Mouse (Mus musculus) intestine, embryonic 14.5 days (tissue): ENCODE results near the gene Appl1. TPM values are rescaled to one million over a fixed set of nuclear protein-coding genes. Genes with fewer than 3 reads are reported as not detected.

Experiments
- ATAC-seq: fragments of 200-750 bp; cut with Nextera tagmentation; replicated peaks from 2 replicates; pipeline ENCODE4 v1.8.0; 2017; ENCODE audit warnings: low read depth, moderate number of reproducible peaks, moderate TSS enrichment, moderate library complexity; ENCODE audit not compliant: low FRiP score, low TSS enrichment
- DNase-seq: peaks from one replicate; pipeline ENCODE4 v3.0.0-alpha.2; 2018; ENCODE audit warnings: low spot score
- H3K27ac ChIP-seq: fragments of 300-500 bp; sonication (generic); 2 replicates; pipeline ENCODE4 v1.5.1; 2014; ENCODE audit warnings: low read depth, mild to moderate bottlenecking, control low read depth
- H3K27me3 ChIP-seq: fragments of 300-500 bp; sonication (generic); replicated peaks from 2 replicates; pipeline ENCODE4 v1.6.1; 2014; ENCODE audit warnings: low read length, control low read depth; ENCODE audit not compliant: control insufficient read depth, insufficient read depth
- H3K36me3 ChIP-seq: fragments of 300-500 bp; sonication (generic); 2 replicates; pipeline ENCODE4 v1.6.1; 2014; ENCODE audit warnings: low read length, control low read depth; ENCODE audit not compliant: control insufficient read depth, insufficient read depth
- H3K4me1 ChIP-seq: fragments of 300-500 bp; sonication (generic); replicated peaks from 2 replicates; pipeline ENCODE4 v1.6.1; 2014; ENCODE audit warnings: low read length, control low read depth, mixed read lengths; ENCODE audit not compliant: control insufficient read depth, insufficient read depth
- H3K4me2 ChIP-seq: fragments of 300-500 bp; sonication (generic); 2 replicates; pipeline ENCODE4 v1.6.1; 2014; ENCODE audit warnings: low read length
- H3K4me3 ChIP-seq: fragments of 300-500 bp; sonication (generic); 2 replicates; pipeline ENCODE4 v1.5.1; 2014; ENCODE audit warnings: low read depth, low read length, control low read depth, mixed read lengths
- H3K9ac ChIP-seq: fragments of 300-500 bp; sonication (generic); 2 replicates; pipeline ENCODE4 v1.6.1; 2014; ENCODE audit warnings: mild to moderate bottlenecking, low read length
- H3K9me3 ChIP-seq: fragments of 300-500 bp; sonication (generic); 2 replicates; pipeline ENCODE4 v1.6.1; 2016; ENCODE audit warnings: low read length, control low read depth; ENCODE audit not compliant: control insufficient read depth
- WGBS: fragments of 180-500 bp; shearing (Covaris S2); extraction: QIAGEN DNeasy Blood & Tissue Kit; methylation state at CpG from one replicate; pipeline ENCODE4 v1.1.7; 2014; 5-methylcytosine and 5-hydroxymethylcytosine counted together
- polyA plus RNA-seq: library from polyadenylated mRNA; unstranded; fragments of >200 nt; fragmentation: Nextera tagmentation; extraction: Ambion mirVana; gene quantifications from 2 replicates; pipeline ENCODE4 v1.2.1, GENCODE M21; 2014

Appl1 gene
- 38.4 and 43.8 TPM in 2 replicates for polyA plus RNA-seq

DNA sequence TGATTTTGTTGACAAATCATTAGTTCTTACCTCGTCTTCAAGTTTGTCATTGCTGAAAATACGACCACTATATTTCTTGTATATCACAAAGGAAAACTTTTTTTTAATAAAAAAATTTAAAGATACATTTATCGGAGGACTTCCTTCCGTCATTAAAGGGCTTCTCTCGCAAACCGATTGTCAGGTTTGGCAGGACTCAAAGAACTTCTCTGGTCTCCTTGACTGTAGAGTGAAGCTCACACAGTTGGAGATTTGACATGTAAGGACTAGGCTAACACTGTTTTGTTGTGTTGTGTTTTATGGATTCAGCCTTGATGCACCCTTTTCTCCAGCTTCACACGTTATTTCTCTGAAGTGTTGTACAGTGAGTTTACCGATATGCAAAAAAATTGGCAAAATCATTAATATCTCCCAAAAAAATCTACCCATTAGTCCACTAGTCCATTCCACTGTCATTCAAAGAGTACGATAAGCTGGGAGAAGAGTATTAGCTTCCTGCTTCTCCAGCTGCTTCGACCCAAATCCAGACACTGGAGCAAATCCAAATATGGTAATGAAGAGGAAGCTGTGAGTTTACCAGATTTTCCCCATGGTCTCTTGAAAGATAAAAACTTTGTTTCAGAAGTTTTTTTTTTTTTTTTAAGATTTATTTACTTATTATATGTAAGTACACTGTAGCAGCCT, at the start of gene Appl1:
Gene Appl1 (minus strand): TSS at position 127 of the 684 bp plus-strand sequence.
- Histone ChIP-seq H3K9ac (peak within 1 kb of the TSS; percentile 92), H3K27ac (peak within 1 kb of the TSS; percentile 79), H3K4me2 (peak within 1 kb of the TSS; percentile 73), H3K4me1 (peaks cover 8% of the 10 kb centered on the region), H3K36me3 (no peaks in the 10 kb centered on the region), H3K9me3 (no peaks in the 10 kb centered on the region), H3K27me3 (no peaks in the 10 kb centered on the region), H3K4me3 (peak within 1 kb of the TSS; percentile 63)
- no peak for ATAC-seq
- no peak for DNase-seq
- 40% methylated on average over 10 of the region's 10 CpGs for WGBS

GRCm38 (mm10) chr14:27019850-27020249, 48.8 kb upstream of the Appl1 start:
- no peaks in the 10 kb centered on the region for H3K9me3 ChIP-seq
- no peak overlapping the region for H3K9ac ChIP-seq
- H3K27me3 ChIP-seq: no peaks in the 10 kb centered on the region
- WGBS: 83% methylated on average over 14 of the region's 14 CpGs
- ATAC-seq (no peak), DNase-seq (no peak)
- H3K36me3 ChIP-seq: no peaks in the 10 kb centered on the region
- no peak overlapping the region for H3K4me2 ChIP-seq
- no peak overlapping the region for H3K27ac ChIP-seq
- no peak overlapping the region for H3K4me3 ChIP-seq
- H3K4me1 ChIP-seq: no peaks in the 10 kb centered on the region

GRCm38 (mm10) chr14:27017936-27018335, 46.9 kb upstream of the Appl1 start:
- Histone ChIP-seq H3K4me3 (no peak overlapping the region), H3K4me1 (no peaks in the 10 kb centered on the region), H3K27me3 (no peaks in the 10 kb centered on the region), H3K36me3 (no peaks in the 10 kb centered on the region), H3K4me2 (no peak overlapping the region), H3K27ac (no peak overlapping the region), H3K9me3 (no peaks in the 10 kb centered on the region), H3K9ac (no peak overlapping the region)
- DNase-seq (no peak), ATAC-seq (no peak)
- WGBS: 95% methylated on average over 2 of the region's 2 CpGs

DNA sequence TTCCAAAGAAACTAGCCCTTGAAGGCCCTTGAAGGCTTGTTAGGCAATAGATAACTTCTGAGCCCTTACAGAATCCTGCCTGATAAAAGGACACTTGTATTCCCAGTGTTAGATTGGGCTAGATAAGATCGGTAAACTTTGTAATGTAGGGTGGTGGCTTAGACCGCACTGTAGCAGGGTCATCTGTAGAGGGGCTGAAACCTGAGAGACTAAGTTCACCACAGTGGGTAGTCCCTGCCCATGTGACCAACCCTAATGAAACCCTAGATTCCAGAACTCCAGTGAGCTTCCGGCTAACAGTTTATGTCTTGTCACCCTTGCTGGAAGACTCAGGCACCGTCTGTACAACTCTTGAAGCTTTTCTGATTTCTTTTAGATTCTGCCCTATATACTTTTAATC, 42.6 kb upstream of the Appl1 start:
- no peak overlapping the region for H3K4me3 ChIP-seq
- ATAC-seq: no peak
- H3K9ac ChIP-seq: no peak overlapping the region
- H3K27ac ChIP-seq: no peak overlapping the region
- H3K4me1 ChIP-seq: no peaks in the 10 kb centered on the region
- H3K9me3 ChIP-seq: no peaks in the 10 kb centered on the region
- no peak overlapping the region for H3K4me2 ChIP-seq
- no peak for DNase-seq
- no peaks in the 10 kb centered on the region for H3K36me3 ChIP-seq
- 40% methylated on average over 4 of the region's 4 CpGs for WGBS
- H3K27me3 ChIP-seq: no peaks in the 10 kb centered on the region

DNA sequence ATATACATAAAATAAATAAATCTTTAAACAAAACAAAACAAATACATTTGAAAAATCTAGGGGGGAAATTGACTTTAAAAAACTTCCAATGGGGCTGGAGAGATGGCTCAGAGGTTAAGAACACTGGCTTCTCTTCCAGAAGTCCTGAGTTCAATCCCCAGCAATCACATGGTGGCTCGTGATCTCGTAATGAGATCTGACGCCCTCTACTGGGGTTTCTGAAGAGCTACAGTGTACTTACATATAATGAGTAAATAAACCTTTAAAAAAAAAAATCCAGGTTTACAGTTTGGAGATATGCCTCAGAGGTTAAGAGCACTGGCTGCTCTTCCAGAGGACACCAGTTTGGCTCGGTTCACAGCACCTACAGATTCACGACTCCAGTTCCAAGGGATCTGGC, 40.5 kb upstream of the Appl1 start:
- no peak for DNase-seq
- no peak overlapping the region for H3K4me3 ChIP-seq
- H3K27me3 ChIP-seq: no peaks in the 10 kb centered on the region
- no peak for ATAC-seq
- WGBS: 81% methylated on average over 5 of the region's 5 CpGs
- no peak overlapping the region for H3K9ac ChIP-seq
- no peaks in the 10 kb centered on the region for H3K36me3 ChIP-seq
- no peak overlapping the region for H3K27ac ChIP-seq
- no peak overlapping the region for H3K4me2 ChIP-seq
- H3K9me3 ChIP-seq: no peaks in the 10 kb centered on the region
- H3K4me1 ChIP-seq: no peaks in the 10 kb centered on the region

GRCm38 (mm10) chr14:27005937-27006336, 34.9 kb upstream of the Appl1 start:
- DNase-seq: no peak
- H3K36me3 ChIP-seq: no peaks in the 10 kb centered on the region
- WGBS: 43% methylated on average over 6 of the region's 6 CpGs

DNA sequence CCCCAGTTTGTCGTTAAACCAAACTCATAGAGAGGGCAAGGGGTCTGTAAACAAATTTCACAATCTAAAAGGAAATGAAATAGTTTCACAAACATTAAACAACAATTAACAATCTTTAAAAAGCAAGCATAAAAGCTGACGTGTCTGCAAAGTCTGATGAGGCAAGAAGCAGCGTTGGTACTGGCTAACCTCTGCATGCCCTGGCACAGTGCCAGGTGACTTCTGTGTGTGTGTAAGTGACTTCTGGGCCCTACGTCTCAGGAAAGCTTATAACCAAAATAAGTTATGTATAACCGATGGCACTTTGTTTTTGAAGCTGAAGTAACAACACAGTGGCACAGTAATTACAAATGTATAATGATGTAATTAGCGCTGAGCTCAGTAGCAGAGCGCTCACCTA, 33.9 kb upstream of the Appl1 start:
- Histone ChIP-seq H3K36me3 (no peaks in the 10 kb centered on the region), H3K27ac (no peak overlapping the region), H3K4me3 (no peak overlapping the region), H3K9ac (no peak overlapping the region), H3K4me2 (no peak overlapping the region), H3K9me3 (no peaks in the 10 kb centered on the region), H3K4me1 (no peaks in the 10 kb centered on the region), H3K27me3 (0 out of 2 replicates have a peak, but pooled peaks cover 5% of the 10 kb centered on the region)
- no peak for DNase-seq
- ATAC-seq: no peak
- 65% methylated on average over 7 of the region's 7 CpGs for WGBS

More at GRCm38 (mm10) chr14:27005937-27006336, 34.9 kb upstream of the Appl1 start:
- no peak for ATAC-seq
- Histone ChIP-seq H3K4me3 (no peak overlapping the region), H3K27me3 (no peaks in the 10 kb centered on the region), H3K9me3 (no peaks in the 10 kb centered on the region), H3K9ac (no peak overlapping the region), H3K4me2 (no peak overlapping the region), H3K27ac (no peak overlapping the region), H3K4me1 (no peaks in the 10 kb centered on the region)

- Histone ChIP-seq H3K36me3 (no peaks in the 10 kb centered on the region), H3K27ac (no peak overlapping the region), H3K9ac (no peak overlapping the region), H3K4me1 (no peaks in the 10 kb centered on the region), H3K4me2 (no peak overlapping the region), H3K4me3 (no peak overlapping the region), H3K27me3 (0 out of 2 replicates have a peak, but pooled peaks cover 5% of the 10 kb centered on the region), H3K9me3 (no peaks in the 10 kb centered on the region)
- WGBS: 5% methylated on average over 11 of the region's 11 CpGs
- ATAC-seq: no peak
- no peak for DNase-seq
These were observed 29.4 kb upstream of the Appl1 start for GRCm38 (mm10) chr14:27000386-27000785.

GRCm38 (mm10) chr14:26996257-26996656, 25.2 kb upstream of the Appl1 start:
- H3K9me3 ChIP-seq: no peaks in the 10 kb centered on the region
- no peak for DNase-seq
- no peaks in the 10 kb centered on the region for H3K36me3 ChIP-seq
- H3K27me3 ChIP-seq: 0 out of 2 replicates have a peak, but pooled peaks cover 5% of the 10 kb centered on the region
- H3K27ac ChIP-seq: no peak overlapping the region
- peaks cover 7% of the 10 kb centered on the region for H3K4me1 ChIP-seq
- ATAC-seq: no peak
- H3K4me3 ChIP-seq: no peak overlapping the region
- H3K4me2 ChIP-seq: no peak overlapping the region
- no peak overlapping the region for H3K9ac ChIP-seq
